Mouse (Mus musculus) ZHBTc4 (cell line): Measurements from ENCODE around the gene L3mbtl2.
A peak's percentile ranks its signal among the peaks of the same experiment; 100 is the strongest.

ENCODE experiments used
- DNase-seq: peaks from one replicate; pipeline ENCODE4 v3.0.0-alpha.2; 2011; ENCODE audit warnings: low read depth, low spot score

The L3mbtl2 gene

GRCm38 (mm10) chr15:81708991-81709390 is 45.3 kb downstream of the L3mbtl2 start:
- peak; percentile 53 for DNase-seq

DNA sequence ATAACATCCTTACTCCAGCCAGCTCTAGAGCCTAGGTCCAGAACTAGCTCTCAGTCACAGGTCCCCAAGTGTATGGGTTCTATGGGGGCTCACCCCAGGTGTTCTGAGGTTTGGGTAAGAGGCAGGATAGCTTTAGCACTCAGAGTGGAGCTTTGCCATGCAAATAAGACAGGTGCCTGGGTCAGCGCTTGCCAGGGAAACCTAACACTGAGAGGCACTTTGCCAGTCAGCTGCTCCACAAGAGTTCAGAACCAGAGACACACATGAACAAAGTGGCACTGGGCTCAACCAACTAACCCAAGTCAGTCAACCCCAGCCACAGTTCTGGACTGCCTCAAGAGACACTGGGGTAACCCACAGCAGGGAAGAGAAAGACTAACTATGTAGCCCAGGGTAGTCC is 46.0 kb downstream of the L3mbtl2 start:
- DNase-seq = no peak

- DNase-seq = no peak
Measured at GRCm38 (mm10) chr15:81710801-81711200, 47.1 kb downstream of the L3mbtl2 start.

DNA sequence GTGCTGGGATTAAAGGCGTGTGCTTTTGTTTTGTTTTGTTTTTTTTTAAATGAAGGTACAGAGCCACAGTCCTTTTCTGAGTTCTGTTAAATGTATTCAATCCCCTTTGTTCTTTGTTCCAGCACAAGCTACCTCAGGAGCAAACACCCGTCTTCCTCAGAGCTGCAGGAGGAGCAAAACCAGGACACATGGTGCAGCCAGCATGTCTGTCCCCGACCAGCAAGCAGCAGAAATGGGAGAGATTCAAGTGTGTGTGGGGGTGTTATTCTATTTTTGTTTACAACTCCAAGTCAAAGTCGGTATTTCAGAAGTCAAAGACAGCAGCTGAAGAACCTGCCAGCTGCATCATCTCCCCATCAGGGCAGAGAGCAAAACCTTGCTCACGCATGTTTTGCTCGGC is 50.1 kb downstream of the L3mbtl2 start:
- no peak for DNase-seq

- DNase-seq = peak; percentile 45
Measured at GRCm38 (mm10) chr15:81718336-81719138, 54.8 kb downstream of the L3mbtl2 start.

DNA sequence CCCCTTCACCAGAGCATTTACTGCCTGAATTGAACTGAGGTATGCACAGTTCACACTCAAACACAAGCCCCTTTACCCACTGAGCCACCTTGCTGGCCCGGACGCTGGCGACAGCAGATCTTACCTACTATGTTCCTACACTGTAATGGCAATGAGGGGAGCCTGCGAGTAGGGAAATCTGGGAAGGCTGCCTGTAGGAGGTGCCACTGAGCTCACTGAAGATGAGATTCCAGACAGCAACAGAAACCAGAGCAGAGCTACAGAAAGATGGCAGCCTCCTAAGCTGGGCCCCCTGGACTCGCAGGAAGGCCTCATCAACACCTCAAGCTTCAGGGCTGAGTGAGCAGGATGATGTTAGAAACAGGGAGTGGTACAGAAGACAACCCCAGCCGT is 55.4 kb downstream of the L3mbtl2 start:
- DNase-seq = peak; percentile 38

DNA sequence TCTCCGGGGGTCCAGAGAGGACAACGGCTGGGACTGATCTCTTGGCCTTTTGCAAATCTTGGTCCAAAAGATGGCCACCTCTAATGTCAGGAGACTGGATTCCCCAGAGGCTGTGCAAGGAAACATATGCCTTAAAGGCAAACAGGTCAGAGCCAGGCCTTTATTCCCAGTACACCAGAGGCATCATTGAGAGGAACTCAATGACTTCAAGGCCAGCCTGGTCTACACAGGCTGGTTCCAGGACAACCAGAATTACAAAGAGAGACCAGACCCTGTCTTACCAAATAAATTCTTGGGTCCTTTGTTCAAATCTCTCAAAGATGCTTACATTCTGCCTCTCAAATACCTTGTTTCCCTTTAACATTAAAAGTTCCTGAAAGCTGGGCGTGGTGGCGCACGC is 58.7 kb downstream of the L3mbtl2 start:
- peak; percentile 92 for DNase-seq

DNA sequence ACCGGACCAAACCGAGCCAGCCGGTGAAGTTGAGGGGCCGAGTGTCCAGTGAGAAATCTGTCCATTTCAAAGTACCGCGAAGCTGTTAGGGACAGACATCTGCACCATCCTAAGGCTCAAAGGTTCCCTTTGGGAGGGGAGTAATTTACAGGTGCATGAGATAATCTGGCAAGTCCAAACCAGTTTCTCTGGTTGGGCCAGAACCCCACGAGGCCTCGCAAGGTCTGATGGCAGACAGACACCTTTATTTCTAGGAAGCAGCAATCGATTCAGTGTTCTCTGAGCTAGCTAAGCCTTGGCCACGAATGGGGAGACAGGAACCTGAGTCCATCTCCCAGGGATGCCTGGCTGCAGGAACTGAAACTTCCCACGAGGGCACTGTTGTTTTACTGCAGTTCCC is 60.0 kb downstream of the L3mbtl2 start:
- no peak for DNase-seq

DNA sequence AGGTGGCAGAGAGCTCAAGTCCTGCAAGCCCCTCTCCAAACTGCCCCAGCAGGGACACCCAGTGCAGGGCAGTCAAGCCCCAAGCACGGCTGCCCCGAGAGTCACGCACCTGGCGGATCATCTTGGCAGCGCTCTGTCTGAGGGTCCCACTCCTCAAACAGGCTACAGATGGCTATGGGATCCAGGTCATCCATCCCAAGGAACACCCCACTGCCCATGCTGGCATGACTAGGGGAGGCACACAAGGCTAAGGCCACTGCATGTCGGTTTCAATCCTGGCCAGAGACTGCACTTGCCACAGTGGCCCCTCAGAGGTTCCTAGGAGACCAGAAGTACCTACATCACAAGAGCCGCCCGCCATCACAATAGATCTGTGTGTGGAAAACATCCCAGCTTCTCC is 62.3 kb downstream of the L3mbtl2 start:
- no peak for DNase-seq

- DNase-seq = no peak
Measured at GRCm38 (mm10) chr15:81729241-81729791, 65.6 kb downstream of the L3mbtl2 start.

GRCm38 (mm10) chr15:81729792-81730635 is 66.3 kb downstream of the L3mbtl2 start:
- peak; percentile 100 for DNase-seq

GRCm38 (mm10) chr15:81735075-81735474 is 71.4 kb downstream of the L3mbtl2 start:
- no peak for DNase-seq
